Mouse (Mus musculus): ENCODE data around the gene Rxra. TPM values are rescaled to one million over a fixed set of nuclear protein-coding genes. Genes with fewer than 3 reads are reported as not detected.
A peak's percentile ranks its signal among the peaks of the same experiment; 100 is the strongest.

The Rxra gene
- total RNA-seq, 2 experiments from 2014 or later: 70.1 to 81.3 TPM

GRCm38 (mm10) chr2:27764256-27764936, 88.2 kb downstream of the Rxra start:
- DNase-seq: peak; percentile 20

GRCm38 (mm10) chr2:27764937-27765319, 88.7 kb downstream of the Rxra start:
- DNase-seq: peak; percentile 76

- DNase-seq: no peak
Measured at GRCm38 (mm10) chr2:27767773-27768172, 91.5 kb downstream of the Rxra start.

GRCm38 (mm10) chr2:27769701-27770100, 93.5 kb downstream of the Rxra start:
- no peak for DNase-seq

- no peak for DNase-seq
Measured at GRCm38 (mm10) chr2:27770205-27770604, 94.0 kb downstream of the Rxra start.

GRCm38 (mm10) chr2:27771936-27772335, 95.7 kb downstream of the Rxra start:
- DNase-seq: peak; percentile 75

- no peak for DNase-seq
Measured at GRCm38 (mm10) chr2:27772841-27773388, 96.7 kb downstream of the Rxra start.

- DNase-seq: peak; percentile 85
Measured at GRCm38 (mm10) chr2:27773980-27774730, 97.9 kb downstream of the Rxra start.

- no peak for DNase-seq
Measured at GRCm38 (mm10) chr2:27775006-27775405, 98.8 kb downstream of the Rxra start.

- peak; percentile 56 for DNase-seq
Measured at GRCm38 (mm10) chr2:27775625-27776024, 99.4 kb downstream of the Rxra start.

GRCm38 (mm10) chr2:27777756-27778155, 101.5 kb downstream of the Rxra start:
- DNase-seq: no peak

GRCm38 (mm10) chr2:27778289-27778688, 102.0 kb downstream of the Rxra start:
- DNase-seq: no peak

- peak; percentile 65 for DNase-seq
Measured at GRCm38 (mm10) chr2:27779291-27779866, 103.1 kb downstream of the Rxra start.

GRCm38 (mm10) chr2:27780162-27780561, 103.9 kb downstream of the Rxra start:
- no peak for DNase-seq

- DNase-seq: no peak
Measured at GRCm38 (mm10) chr2:27785363-27785762, 109.1 kb downstream of the Rxra start.

GRCm38 (mm10) chr2:27785973-27786417, 109.8 kb downstream of the Rxra start:
- peak; percentile 81 for DNase-seq

GRCm38 (mm10) chr2:27791571-27791970, 115.3 kb downstream of the Rxra start:
- DNase-seq: no peak

- peak; percentile 58 for DNase-seq
Measured at GRCm38 (mm10) chr2:27799018-27799417, 122.8 kb downstream of the Rxra start.

- no peak for DNase-seq
Measured at GRCm38 (mm10) chr2:27801041-27801440, 124.8 kb downstream of the Rxra start.

- peak; percentile 68 for DNase-seq
Measured at GRCm38 (mm10) chr2:27802493-27802892, 126.3 kb downstream of the Rxra start.

GRCm38 (mm10) chr2:27806691-27807090, 130.5 kb downstream of the Rxra start:
- no peak for DNase-seq

GRCm38 (mm10) chr2:27807684-27808083, 131.4 kb downstream of the Rxra start:
- DNase-seq: no peak

- DNase-seq: no peak
Measured at GRCm38 (mm10) chr2:27809897-27810296, 133.7 kb downstream of the Rxra start.

Data from gastrocnemius, postnatal 25 days (tissue).